Mouse (Mus musculus): ENCODE data around the gene 6430571L13Rik. TPM values are rescaled to one million over a fixed set of nuclear protein-coding genes. Genes with fewer than 3 reads are reported as not detected.

The 6430571L13Rik gene
- 1.6 and 1.9 TPM in 2 replicates for polyA plus RNA-seq (2014; fragmentation: Nextera tagmentation; extraction: Ambion mirVana)

- ATAC-seq (ENCODE audit: low FRiP score) = peak; percentile 92
- no peak within 1 kb of the TSS for H3K27ac ChIP-seq (ENCODE audit: low read depth, low read length)
- peak within 1 kb of the TSS; percentile 61 for H3K4me2 ChIP-seq (replicated peaks; ENCODE audit: low read depth, low read length)
- DNase-seq (ENCODE audit: low spot score) = peak; percentile 94
- peak within 1 kb of the TSS; percentile 40 for H3K4me3 ChIP-seq (ENCODE audit: low read depth, low read length)
- peak within 1 kb of the TSS; percentile 51 for H3K9ac ChIP-seq (ENCODE audit: low read depth, low read length)
- H3K27me3 ChIP-seq (ENCODE audit: control insufficient read depth, insufficient read depth, low read length) = 0 out of 2 replicates have a peak, but pooled peaks cover 5% of the 10 kb centered on the region
- no peaks in the 10 kb centered on the region for H3K36me3 ChIP-seq (ENCODE audit: control insufficient read depth, insufficient read depth, low read length)
- under 1% methylated on average over 33 of the region's 34 CpGs for WGBS
- no peaks in the 10 kb centered on the region for H3K9me3 ChIP-seq (ENCODE audit: control insufficient read depth, low read length)
- H3K4me1 ChIP-seq (replicated peaks; ENCODE audit: control insufficient read depth, insufficient read depth, low read length) = no peaks in the 10 kb centered on the region
These were observed at the start of gene 6430571L13Rik for GRCm38 (mm10) chr9:107340267-107340859. TSS of gene 6430571L13Rik (plus strand) at chr9:107340602.

GRCm38 (mm10) chr9:107290897-107291296 lies 49.5 kb upstream of the 6430571L13Rik start:
- Histone ChIP-seq H3K4me3 (ENCODE audit: low read depth, low read length) (no peak overlapping the region), H3K27me3 (ENCODE audit: control insufficient read depth, insufficient read depth, low read length) (peaks cover 10% of the 10 kb centered on the region), H3K36me3 (ENCODE audit: control insufficient read depth, insufficient read depth, low read length) (no peaks in the 10 kb centered on the region), H3K9ac (ENCODE audit: low read depth, low read length) (no peak overlapping the region), H3K4me2 (replicated peaks; ENCODE audit: low read depth, low read length) (no peak overlapping the region), H3K4me1 (replicated peaks; ENCODE audit: control insufficient read depth, insufficient read depth, low read length) (peaks cover 3% of the 10 kb centered on the region), H3K27ac (ENCODE audit: low read depth, low read length) (no peak overlapping the region), H3K9me3 (ENCODE audit: control insufficient read depth, low read length) (no peaks in the 10 kb centered on the region)
- ATAC-seq (ENCODE audit: low FRiP score) (peak; percentile 42; the same call in 1 of the 2 replicates), DNase-seq (ENCODE audit: low spot score) (peak; percentile 90)
- 29% methylated on average over 10 of the region's 10 CpGs for WGBS

- H3K9me3 ChIP-seq (ENCODE audit: control insufficient read depth, low read length) = no peaks in the 10 kb centered on the region
- H3K9ac ChIP-seq (ENCODE audit: low read depth, low read length) = no peak overlapping the region
- H3K4me3 ChIP-seq (ENCODE audit: low read depth, low read length) = no peak overlapping the region
- ATAC-seq (ENCODE audit: low FRiP score) (no peak), DNase-seq (ENCODE audit: low spot score) (peak; percentile 83)
- 6% methylated on average over 6 of the region's 6 CpGs for WGBS
- peaks cover 2% of the 10 kb centered on the region for H3K4me1 ChIP-seq (replicated peaks; ENCODE audit: control insufficient read depth, insufficient read depth, low read length)
- H3K4me2 ChIP-seq (replicated peaks; ENCODE audit: low read depth, low read length) = no peak overlapping the region
- no peak overlapping the region for H3K27ac ChIP-seq (ENCODE audit: low read depth, low read length)
- H3K27me3 ChIP-seq (ENCODE audit: control insufficient read depth, insufficient read depth, low read length) = peaks cover 6% of the 10 kb centered on the region
- no peaks in the 10 kb centered on the region for H3K36me3 ChIP-seq (ENCODE audit: control insufficient read depth, insufficient read depth, low read length)
These were observed 46.2 kb upstream of the 6430571L13Rik start for GRCm38 (mm10) chr9:107294249-107294648.

GRCm38 (mm10) chr9:107295616-107296015 lies 44.8 kb upstream of the 6430571L13Rik start:
- no peak for ATAC-seq (ENCODE audit: low FRiP score)
- H3K4me3 ChIP-seq (ENCODE audit: low read depth, low read length) = no peak overlapping the region
- no peaks in the 10 kb centered on the region for H3K9me3 ChIP-seq (ENCODE audit: control insufficient read depth, low read length)
- 87% methylated on average over 4 of the region's 4 CpGs for WGBS
- DNase-seq (ENCODE audit: low spot score) = no peak
- H3K27me3 ChIP-seq (ENCODE audit: control insufficient read depth, insufficient read depth, low read length) = peaks cover 6% of the 10 kb centered on the region
- H3K4me2 ChIP-seq (replicated peaks; ENCODE audit: low read depth, low read length) = no peak overlapping the region
- no peaks in the 10 kb centered on the region; the same call in none of the 2 replicates for H3K4me1 ChIP-seq (replicated peaks; ENCODE audit: control insufficient read depth, insufficient read depth, low read length)
- H3K36me3 ChIP-seq (ENCODE audit: control insufficient read depth, insufficient read depth, low read length) = no peaks in the 10 kb centered on the region
- no peak overlapping the region for H3K9ac ChIP-seq (ENCODE audit: low read depth, low read length)
- no peak overlapping the region for H3K27ac ChIP-seq (ENCODE audit: low read depth, low read length)

DNA sequence AAGGTAGTCTGAATTCAATTTTAAA lies 44.6 kb upstream of the 6430571L13Rik start, which contains the start of gene Cish:
Cish (plus strand) TSS at position 11 of the 25 bp plus-strand sequence.
- DNase-seq (ENCODE audit: low spot score) = no peak
- peak within 1 kb of the TSS; percentile 91 for H3K4me2 ChIP-seq (replicated peaks; ENCODE audit: low read depth, low read length)
- H3K9ac ChIP-seq (ENCODE audit: low read depth, low read length) = peak within 1 kb of the TSS; percentile 66
- peak within 1 kb of the TSS; percentile 72 for H3K4me3 ChIP-seq (ENCODE audit: low read depth, low read length)
- no peak within 1 kb of the TSS for H3K27ac ChIP-seq (ENCODE audit: low read depth, low read length)
- H3K9me3 ChIP-seq (ENCODE audit: control insufficient read depth, low read length) = no peaks in the 10 kb centered on the region
- ATAC-seq (ENCODE audit: low FRiP score) = no peak
- H3K4me1 ChIP-seq (replicated peaks; ENCODE audit: control insufficient read depth, insufficient read depth, low read length) = no peaks in the 10 kb centered on the region; the same call in none of the 2 replicates
- peaks cover 6% of the 10 kb centered on the region for H3K27me3 ChIP-seq (ENCODE audit: control insufficient read depth, insufficient read depth, low read length)
- no peaks in the 10 kb centered on the region for H3K36me3 ChIP-seq (ENCODE audit: control insufficient read depth, insufficient read depth, low read length)

- Histone ChIP-seq H3K27me3 (ENCODE audit: control insufficient read depth, insufficient read depth, low read length) (peaks cover 6% of the 10 kb centered on the region), H3K27ac (ENCODE audit: low read depth, low read length) (no peak overlapping the region), H3K9me3 (ENCODE audit: control insufficient read depth, low read length) (no peaks in the 10 kb centered on the region), H3K36me3 (ENCODE audit: control insufficient read depth, insufficient read depth, low read length) (no peaks in the 10 kb centered on the region), H3K9ac (ENCODE audit: low read depth, low read length) (0 out of 2 replicates have a peak overlapping the region, but pooled peaks have one; percentile 5), H3K4me3 (ENCODE audit: low read depth, low read length) (peak overlapping the region; percentile 72), H3K4me1 (replicated peaks; ENCODE audit: control insufficient read depth, insufficient read depth, low read length) (no peaks in the 10 kb centered on the region; the same call in none of the 2 replicates), H3K4me2 (replicated peaks; ENCODE audit: low read depth, low read length) (peak overlapping the region; percentile 91)
- DNase-seq (ENCODE audit: low spot score) (no peak), ATAC-seq (ENCODE audit: low FRiP score) (peak; percentile 51)
- 10% methylated on average over 14 of the region's 14 CpGs for WGBS
These were observed 44.4 kb upstream of the 6430571L13Rik start for GRCm38 (mm10) chr9:107296041-107296440.

GRCm38 (mm10) chr9:107296501-107296965 lies 43.9 kb upstream of the 6430571L13Rik start:
- Histone ChIP-seq H3K4me1 (replicated peaks; ENCODE audit: control insufficient read depth, insufficient read depth, low read length) (no peaks in the 10 kb centered on the region; the same call in none of the 2 replicates), H3K36me3 (ENCODE audit: control insufficient read depth, insufficient read depth, low read length) (no peaks in the 10 kb centered on the region), H3K4me2 (replicated peaks; ENCODE audit: low read depth, low read length) (peak overlapping the region; percentile 91), H3K27me3 (ENCODE audit: control insufficient read depth, insufficient read depth, low read length) (peaks cover 6% of the 10 kb centered on the region), H3K9me3 (ENCODE audit: control insufficient read depth, low read length) (no peaks in the 10 kb centered on the region), H3K4me3 (ENCODE audit: low read depth, low read length) (peak overlapping the region; percentile 72), H3K27ac (ENCODE audit: low read depth, low read length) (no peak overlapping the region), H3K9ac (ENCODE audit: low read depth, low read length) (peak overlapping the region; percentile 66)
- peak; percentile 95 for DNase-seq (ENCODE audit: low spot score)
- peak; percentile 96 for ATAC-seq (ENCODE audit: low FRiP score)
- WGBS = under 1% methylated on average over 31 of the region's 31 CpGs

DNA sequence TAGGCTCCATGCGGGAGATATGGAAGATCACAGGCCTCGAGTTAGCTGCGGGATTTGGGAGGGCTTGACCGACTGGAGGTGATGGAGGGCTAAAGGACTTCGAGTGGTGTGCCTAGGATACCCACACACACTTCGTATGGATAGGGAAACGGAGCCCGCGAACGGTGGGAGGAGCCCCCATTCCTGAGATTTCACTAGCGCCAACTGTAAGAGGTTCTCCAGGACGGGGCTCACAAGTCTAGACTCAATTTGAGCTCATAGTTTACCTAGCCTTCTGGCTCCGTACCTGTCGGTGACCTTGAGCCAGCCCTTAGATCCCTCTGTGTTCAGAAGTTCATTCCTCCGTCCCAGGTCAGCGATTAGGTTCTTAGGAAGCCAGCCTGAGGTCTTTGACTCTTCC lies 43.3 kb upstream of the 6430571L13Rik start:
- ATAC-seq (ENCODE audit: low FRiP score) (peak; percentile 46), DNase-seq (ENCODE audit: low spot score) (no peak)
- Histone ChIP-seq H3K36me3 (ENCODE audit: control insufficient read depth, insufficient read depth, low read length) (no peaks in the 10 kb centered on the region), H3K4me2 (replicated peaks; ENCODE audit: low read depth, low read length) (peak overlapping the region; percentile 91), H3K4me1 (replicated peaks; ENCODE audit: control insufficient read depth, insufficient read depth, low read length) (no peaks in the 10 kb centered on the region; the same call in none of the 2 replicates), H3K27ac (ENCODE audit: low read depth, low read length) (no peak overlapping the region), H3K4me3 (ENCODE audit: low read depth, low read length) (peak overlapping the region; percentile 72), H3K9me3 (ENCODE audit: control insufficient read depth, low read length) (no peaks in the 10 kb centered on the region), H3K27me3 (ENCODE audit: control insufficient read depth, insufficient read depth, low read length) (peaks cover 6% of the 10 kb centered on the region), H3K9ac (ENCODE audit: low read depth, low read length) (peak overlapping the region; percentile 66)
- WGBS = 13% methylated on average over 16 of the region's 16 CpGs

DNA sequence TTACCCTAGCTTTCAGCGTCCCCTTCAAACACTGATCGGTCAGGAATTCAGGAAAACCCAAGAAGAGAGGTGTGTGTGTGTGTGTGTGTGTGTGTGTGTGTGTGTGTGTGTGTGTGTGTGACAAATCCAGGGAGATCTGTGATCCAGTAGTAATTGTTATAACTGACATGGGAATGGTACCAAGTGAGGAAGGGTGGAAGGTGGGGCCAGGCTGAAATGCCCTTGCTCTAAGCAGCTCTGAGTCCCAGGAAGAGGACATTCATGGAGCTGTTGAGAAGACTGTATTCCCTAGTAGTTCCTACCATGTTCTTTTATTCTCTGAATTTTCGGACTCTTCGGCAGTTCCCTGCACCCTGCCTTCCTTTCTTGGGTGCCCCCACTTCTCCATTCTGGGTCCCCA lies 42.7 kb upstream of the 6430571L13Rik start:
- Histone ChIP-seq H3K4me1 (replicated peaks; ENCODE audit: control insufficient read depth, insufficient read depth, low read length) (no peaks in the 10 kb centered on the region; the same call in none of the 2 replicates), H3K27ac (ENCODE audit: low read depth, low read length) (no peak overlapping the region), H3K4me3 (ENCODE audit: low read depth, low read length) (no peak overlapping the region), H3K9ac (ENCODE audit: low read depth, low read length) (no peak overlapping the region), H3K36me3 (ENCODE audit: control insufficient read depth, insufficient read depth, low read length) (no peaks in the 10 kb centered on the region), H3K9me3 (ENCODE audit: control insufficient read depth, low read length) (no peaks in the 10 kb centered on the region), H3K27me3 (ENCODE audit: control insufficient read depth, insufficient read depth, low read length) (peaks cover 4% of the 10 kb centered on the region), H3K4me2 (replicated peaks; ENCODE audit: low read depth, low read length) (no peak overlapping the region)
- 89% methylated on average over 4 of the region's 4 CpGs for WGBS
- no peak for ATAC-seq (ENCODE audit: low FRiP score)
- no peak for DNase-seq (ENCODE audit: low spot score)

Data from hindbrain, embryonic 11.5 days (tissue).